Mouse (Mus musculus): Measurements from ENCODE around the gene Lmna. TPM values are rescaled to one million over a fixed set of nuclear protein-coding genes. Genes with fewer than 3 reads are reported as not detected.

Lmna gene
- polyA plus RNA-seq, 1 experiment from 2014 or later, result 100 TPM

GRCm38 (mm10) chr3:88531348-88532298 is 21.9 kb upstream of the Lmna start:
- Histone ChIP-seq H3K4me1 (ENCODE audit: insufficient read depth, low read length) (peaks cover 64% of the 10 kb centered on the region), H3K9ac (replicated peaks; ENCODE audit: low read length) (peak overlapping the region; percentile 99), H3K4me2 (replicated peaks; ENCODE audit: low read depth, low read length) (peak overlapping the region; percentile 83), H3K9me3 (ENCODE audit: low read length) (no peaks in the 10 kb centered on the region), H3K4me3 (ENCODE audit: low read length) (peak overlapping the region; percentile 94), H3K27me3 (ENCODE audit: insufficient read depth, low read length) (no peaks in the 10 kb centered on the region), H3K27ac (ENCODE audit: low read length) (peak overlapping the region; percentile 99), H3K36me3 (ENCODE audit: insufficient read depth, low read length) (peaks cover 6% of the 10 kb centered on the region)
- 1% methylated on average over 51 of the region's 63 CpGs for WGBS
- ATAC-seq (ENCODE audit: low FRiP score, low TSS enrichment), result peak; percentile 83

GRCm38 (mm10) chr3:88530082-88530864 is 20.5 kb upstream of the Lmna start:
- 7% methylated on average over 11 of the region's 11 CpGs for WGBS
- Histone ChIP-seq H3K4me3 (ENCODE audit: low read length) (peak overlapping the region; percentile 94), H3K9me3 (ENCODE audit: low read length) (no peaks in the 10 kb centered on the region), H3K27ac (ENCODE audit: low read length) (peak overlapping the region; percentile 99), H3K4me1 (ENCODE audit: insufficient read depth, low read length) (peaks cover 51% of the 10 kb centered on the region), H3K36me3 (ENCODE audit: insufficient read depth, low read length) (no peaks in the 10 kb centered on the region), H3K27me3 (ENCODE audit: insufficient read depth, low read length) (no peaks in the 10 kb centered on the region), H3K4me2 (replicated peaks; ENCODE audit: low read depth, low read length) (peak overlapping the region; percentile 83), H3K9ac (replicated peaks; ENCODE audit: low read length) (peak overlapping the region; percentile 55)
- no peak for ATAC-seq (ENCODE audit: low FRiP score, low TSS enrichment)

GRCm38 (mm10) chr3:88529204-88530000 is 19.6 kb upstream of the Lmna start:
- Histone ChIP-seq H3K36me3 (ENCODE audit: insufficient read depth, low read length) (peaks cover 6% of the 10 kb centered on the region; the same call in 1 of the 2 replicates), H3K4me3 (ENCODE audit: low read length) (peak overlapping the region; percentile 94), H3K9ac (replicated peaks; ENCODE audit: low read length) (peak overlapping the region; percentile 55), H3K4me2 (replicated peaks; ENCODE audit: low read depth, low read length) (peak overlapping the region; percentile 83), H3K27ac (ENCODE audit: low read length) (peak overlapping the region; percentile 99), H3K9me3 (ENCODE audit: low read length) (no peaks in the 10 kb centered on the region), H3K4me1 (ENCODE audit: insufficient read depth, low read length) (peaks cover 42% of the 10 kb centered on the region), H3K27me3 (ENCODE audit: insufficient read depth, low read length) (no peaks in the 10 kb centered on the region)
- no peak for ATAC-seq (ENCODE audit: low FRiP score, low TSS enrichment)
- 41% methylated on average over 7 of the region's 7 CpGs for WGBS

GRCm38 (mm10) chr3:88528646-88529045 is 18.9 kb upstream of the Lmna start:
- peaks cover 35% of the 10 kb centered on the region for H3K4me1 ChIP-seq (ENCODE audit: insufficient read depth, low read length)
- no peak overlapping the region for H3K9ac ChIP-seq (replicated peaks; ENCODE audit: low read length)
- 71% methylated on average over 11 of the region's 11 CpGs for WGBS
- H3K9me3 ChIP-seq (ENCODE audit: low read length), result no peaks in the 10 kb centered on the region
- no peak overlapping the region for H3K4me3 ChIP-seq (ENCODE audit: low read length)
- H3K4me2 ChIP-seq (replicated peaks; ENCODE audit: low read depth, low read length), result no peak overlapping the region
- no peaks in the 10 kb centered on the region for H3K27me3 ChIP-seq (ENCODE audit: insufficient read depth, low read length)
- H3K36me3 ChIP-seq (ENCODE audit: insufficient read depth, low read length), result peaks cover 9% of the 10 kb centered on the region; the same call in 1 of the 2 replicates
- ATAC-seq (ENCODE audit: low FRiP score, low TSS enrichment), result no peak
- H3K27ac ChIP-seq (ENCODE audit: low read length), result no peak overlapping the region

GRCm38 (mm10) chr3:88527565-88527964 is 17.8 kb upstream of the Lmna start:
- H3K4me2 ChIP-seq (replicated peaks; ENCODE audit: low read depth, low read length), result peak overlapping the region; percentile 35
- no peak for ATAC-seq (ENCODE audit: low FRiP score, low TSS enrichment)
- peaks cover 33% of the 10 kb centered on the region for H3K4me1 ChIP-seq (ENCODE audit: insufficient read depth, low read length)
- no peaks in the 10 kb centered on the region for H3K27me3 ChIP-seq (ENCODE audit: insufficient read depth, low read length)
- H3K36me3 ChIP-seq (ENCODE audit: insufficient read depth, low read length), result peaks cover 9% of the 10 kb centered on the region; the same call in 1 of the 2 replicates
- 33% methylated on average over 8 of the region's 8 CpGs for WGBS
- H3K27ac ChIP-seq (ENCODE audit: low read length), result no peak overlapping the region; the same call in 1 of the 2 replicates
- peak overlapping the region; percentile 10 for H3K9ac ChIP-seq (replicated peaks; ENCODE audit: low read length)
- H3K9me3 ChIP-seq (ENCODE audit: low read length), result no peaks in the 10 kb centered on the region
- 0 out of 2 replicates have a peak overlapping the region, but pooled peaks have one; percentile 5 for H3K4me3 ChIP-seq (ENCODE audit: low read length)

GRCm38 (mm10) chr3:88526157-88527131 is 16.7 kb upstream of the Lmna start:
- WGBS, result 30% methylated on average over 17 of the region's 17 CpGs
- H3K4me3 ChIP-seq (ENCODE audit: low read length), result no peak overlapping the region

GRCm38 (mm10) chr3:88525021-88525420 is 15.3 kb upstream of the Lmna start:
- no peak overlapping the region for H3K27ac ChIP-seq (ENCODE audit: low read length)
- no peaks in the 10 kb centered on the region for H3K9me3 ChIP-seq (ENCODE audit: low read length)
- H3K9ac ChIP-seq (replicated peaks; ENCODE audit: low read length), result no peak overlapping the region
- no peak overlapping the region for H3K4me3 ChIP-seq (ENCODE audit: low read length)
- 82% methylated on average over 5 of the region's 5 CpGs for WGBS
- H3K4me1 ChIP-seq (ENCODE audit: insufficient read depth, low read length), result peaks cover 28% of the 10 kb centered on the region
- no peak overlapping the region for H3K4me2 ChIP-seq (replicated peaks; ENCODE audit: low read depth, low read length)
- no peaks in the 10 kb centered on the region for H3K27me3 ChIP-seq (ENCODE audit: insufficient read depth, low read length)
- H3K36me3 ChIP-seq (ENCODE audit: insufficient read depth, low read length), result peaks cover 9% of the 10 kb centered on the region; the same call in 1 of the 2 replicates
- ATAC-seq (ENCODE audit: low FRiP score, low TSS enrichment), result no peak

More at GRCm38 (mm10) chr3:88526157-88527131, 16.7 kb upstream of the Lmna start:
- Histone ChIP-seq H3K9ac (replicated peaks; ENCODE audit: low read length) (no peak overlapping the region), H3K4me1 (ENCODE audit: insufficient read depth, low read length) (peaks cover 37% of the 10 kb centered on the region), H3K27ac (ENCODE audit: low read length) (0 out of 2 replicates have a peak overlapping the region, but pooled peaks have one; percentile 8), H3K4me2 (replicated peaks; ENCODE audit: low read depth, low read length) (0 out of 2 replicates have a peak overlapping the region, but pooled peaks have one; percentile 3), H3K9me3 (ENCODE audit: low read length) (no peaks in the 10 kb centered on the region), H3K36me3 (ENCODE audit: insufficient read depth, low read length) (peaks cover 9% of the 10 kb centered on the region; the same call in 1 of the 2 replicates), H3K27me3 (ENCODE audit: insufficient read depth, low read length) (no peaks in the 10 kb centered on the region)
- ATAC-seq (ENCODE audit: low FRiP score, low TSS enrichment), result peak; percentile 79

- 73% methylated on average over 8 of the region's 8 CpGs for WGBS
- H3K4me1 ChIP-seq (ENCODE audit: insufficient read depth, low read length), result peaks cover 15% of the 10 kb centered on the region
- H3K36me3 ChIP-seq (ENCODE audit: insufficient read depth, low read length), result peaks cover 9% of the 10 kb centered on the region; the same call in 1 of the 2 replicates
- H3K4me2 ChIP-seq (replicated peaks; ENCODE audit: low read depth, low read length), result no peak overlapping the region
- no peaks in the 10 kb centered on the region for H3K9me3 ChIP-seq (ENCODE audit: low read length)
- no peak overlapping the region for H3K4me3 ChIP-seq (ENCODE audit: low read length)
- H3K27me3 ChIP-seq (ENCODE audit: insufficient read depth, low read length), result no peaks in the 10 kb centered on the region
- H3K9ac ChIP-seq (replicated peaks; ENCODE audit: low read length), result no peak overlapping the region
- no peak for ATAC-seq (ENCODE audit: low FRiP score, low TSS enrichment)
- no peak overlapping the region for H3K27ac ChIP-seq (ENCODE audit: low read length)
Measured at GRCm38 (mm10) chr3:88523027-88523426, 13.3 kb upstream of the Lmna start.
